Mouse (Mus musculus): Measurements from ENCODE around the gene Zbtb18. TPM values are rescaled to one million over a fixed set of nuclear protein-coding genes. Genes with fewer than 3 reads are reported as not detected.

The Zbtb18 gene
- polyA plus RNA-seq, 1 experiment from 2014 or later, result 1.3 TPM

DNA sequence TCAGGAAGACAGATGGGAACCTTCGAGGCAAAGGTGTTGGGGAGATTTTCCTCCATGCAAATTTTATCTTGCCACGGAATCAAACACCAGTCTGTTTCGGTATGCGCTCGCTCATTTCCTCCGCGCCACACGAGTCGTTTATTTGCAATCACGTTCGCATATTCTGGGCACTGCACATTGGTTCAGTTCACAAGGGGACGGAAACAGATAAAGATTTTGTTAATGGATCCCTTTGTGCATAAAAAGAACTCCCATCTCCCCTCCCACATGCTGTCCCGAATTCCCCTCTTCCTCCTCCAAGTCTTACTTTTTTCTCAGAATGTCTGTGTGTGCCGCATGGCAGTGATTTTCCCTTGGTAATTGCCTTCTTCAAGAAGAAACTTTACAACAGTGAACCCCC, 13.8 kb upstream of the Zbtb18 start:
- H3K4me2 ChIP-seq (ENCODE audit: low read depth, low read length), result no peak overlapping the region
- 85% methylated on average over 14 of the region's 14 CpGs for WGBS
- no peaks in the 10 kb centered on the region for H3K27me3 ChIP-seq (replicated peaks; ENCODE audit: control insufficient read depth, insufficient read depth, low read length)
- no peak overlapping the region for H3K4me3 ChIP-seq (ENCODE audit: low read length)
- no peak for ATAC-seq
- no peaks in the 10 kb centered on the region for H3K9me3 ChIP-seq (ENCODE audit: control insufficient read depth, low read length)
- no peaks in the 10 kb centered on the region for H3K36me3 ChIP-seq (ENCODE audit: control insufficient read depth, insufficient read depth, low read length)
- H3K9ac ChIP-seq (ENCODE audit: low read depth, low read length), result no peak overlapping the region
- no peaks in the 10 kb centered on the region for H3K4me1 ChIP-seq (ENCODE audit: control insufficient read depth, insufficient read depth, low read length)
- no peak overlapping the region for H3K27ac ChIP-seq (ENCODE audit: low read length)

DNA sequence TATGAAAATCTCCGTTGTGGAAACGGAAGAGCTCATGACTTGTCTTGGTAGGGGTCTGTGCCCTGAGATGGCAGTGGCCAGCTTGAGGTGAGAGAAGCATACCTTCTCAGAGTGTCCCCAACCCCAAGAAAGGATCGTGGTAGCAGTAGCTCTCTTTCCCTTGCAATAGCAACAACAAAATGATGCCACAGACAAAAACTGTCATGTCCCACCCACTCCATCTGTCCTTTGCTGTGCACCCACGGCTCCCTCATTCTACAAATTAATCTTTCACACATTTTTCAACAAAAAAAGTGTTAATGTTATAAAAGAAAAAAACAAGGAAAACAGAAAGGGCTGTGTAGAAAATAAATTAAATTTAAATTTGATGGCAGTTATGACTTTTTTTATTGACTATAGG, 13.1 kb upstream of the Zbtb18 start:
- Histone ChIP-seq H3K4me3 (ENCODE audit: low read length) (no peak overlapping the region), H3K27ac (ENCODE audit: low read length) (no peak overlapping the region), H3K27me3 (replicated peaks; ENCODE audit: control insufficient read depth, insufficient read depth, low read length) (no peaks in the 10 kb centered on the region), H3K9ac (ENCODE audit: low read depth, low read length) (no peak overlapping the region), H3K4me2 (ENCODE audit: low read depth, low read length) (no peak overlapping the region), H3K36me3 (ENCODE audit: control insufficient read depth, insufficient read depth, low read length) (no peaks in the 10 kb centered on the region), H3K9me3 (ENCODE audit: control insufficient read depth, low read length) (no peaks in the 10 kb centered on the region), H3K4me1 (ENCODE audit: control insufficient read depth, insufficient read depth, low read length) (no peaks in the 10 kb centered on the region)
- ATAC-seq, result no peak
- WGBS, result 72% methylated on average over 4 of the region's 4 CpGs

DNA sequence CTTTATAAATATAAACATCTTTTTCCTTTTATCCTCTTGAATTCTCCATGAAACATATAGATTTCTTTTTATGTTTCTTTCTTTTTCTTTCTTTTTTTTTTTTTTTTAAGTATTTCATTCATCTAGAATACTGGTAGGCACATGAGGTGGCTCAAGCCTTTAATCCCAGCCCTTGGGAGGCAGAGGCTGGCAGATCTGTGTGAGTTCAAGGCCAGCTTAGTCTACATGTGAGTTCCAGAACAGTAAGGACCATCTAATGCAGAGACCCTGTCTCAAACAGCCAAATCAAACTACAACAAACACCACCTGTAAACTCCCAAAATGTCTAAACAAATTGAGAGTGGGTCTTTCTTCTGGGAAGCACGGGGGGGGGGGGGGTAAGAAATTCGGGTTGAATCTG, 1.7 kb upstream of the Zbtb18 start:
- Histone ChIP-seq H3K36me3 (ENCODE audit: control insufficient read depth, insufficient read depth, low read length) (no peaks in the 10 kb centered on the region), H3K4me1 (ENCODE audit: control insufficient read depth, insufficient read depth, low read length) (peaks cover 3% of the 10 kb centered on the region; the same call in 1 of the 2 replicates), H3K4me2 (ENCODE audit: low read depth, low read length) (peak overlapping the region; percentile 64), H3K9me3 (ENCODE audit: control insufficient read depth, low read length) (no peaks in the 10 kb centered on the region), H3K27ac (ENCODE audit: low read length) (no peak overlapping the region), H3K4me3 (ENCODE audit: low read length) (no peak overlapping the region), H3K9ac (ENCODE audit: low read depth, low read length) (no peak overlapping the region), H3K27me3 (replicated peaks; ENCODE audit: control insufficient read depth, insufficient read depth, low read length) (no peaks in the 10 kb centered on the region)
- 22% methylated on average over 1 of the region's 2 CpGs for WGBS
- ATAC-seq, result no peak

DNA sequence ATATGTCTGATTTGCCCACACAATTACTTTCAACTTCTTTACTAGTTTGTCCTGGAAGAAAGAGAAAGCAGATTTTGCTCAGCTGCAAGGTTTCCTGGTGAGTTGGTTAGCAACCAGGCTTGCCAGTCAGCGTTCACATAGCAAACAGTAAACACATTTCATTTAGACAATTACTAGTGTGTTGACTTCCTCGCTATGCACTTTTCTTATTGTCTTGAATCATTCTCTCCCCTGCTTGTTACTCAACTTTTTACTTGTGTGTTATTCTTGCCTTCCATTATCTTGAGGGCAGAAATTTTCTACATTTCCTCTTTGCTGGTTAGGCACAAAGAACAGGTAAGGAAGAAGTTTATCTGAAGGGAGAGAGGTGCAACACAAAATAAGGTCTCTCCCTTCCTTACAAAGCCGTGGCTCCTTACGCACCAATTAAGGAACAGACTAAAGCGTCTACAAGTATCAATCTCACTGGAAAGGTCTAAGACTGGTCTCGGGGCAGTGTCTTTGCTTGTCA, 1.1 kb upstream of the Zbtb18 start:
- no peaks in the 10 kb centered on the region for H3K9me3 ChIP-seq (ENCODE audit: control insufficient read depth, low read length)
- peak overlapping the region; percentile 76 for H3K4me3 ChIP-seq (ENCODE audit: low read length)
- H3K36me3 ChIP-seq (ENCODE audit: control insufficient read depth, insufficient read depth, low read length), result no peaks in the 10 kb centered on the region
- no peaks in the 10 kb centered on the region for H3K27me3 ChIP-seq (replicated peaks; ENCODE audit: control insufficient read depth, insufficient read depth, low read length)
- peak overlapping the region; percentile 97 for H3K27ac ChIP-seq (ENCODE audit: low read length)
- 0% methylated on average over 6 of the region's 6 CpGs for WGBS
- H3K9ac ChIP-seq (ENCODE audit: low read depth, low read length), result peak overlapping the region; percentile 82
- peak overlapping the region; percentile 64 for H3K4me2 ChIP-seq (ENCODE audit: low read depth, low read length)
- no peak for ATAC-seq
- peaks cover 3% of the 10 kb centered on the region; the same call in 1 of the 2 replicates for H3K4me1 ChIP-seq (ENCODE audit: control insufficient read depth, insufficient read depth, low read length)

DNA sequence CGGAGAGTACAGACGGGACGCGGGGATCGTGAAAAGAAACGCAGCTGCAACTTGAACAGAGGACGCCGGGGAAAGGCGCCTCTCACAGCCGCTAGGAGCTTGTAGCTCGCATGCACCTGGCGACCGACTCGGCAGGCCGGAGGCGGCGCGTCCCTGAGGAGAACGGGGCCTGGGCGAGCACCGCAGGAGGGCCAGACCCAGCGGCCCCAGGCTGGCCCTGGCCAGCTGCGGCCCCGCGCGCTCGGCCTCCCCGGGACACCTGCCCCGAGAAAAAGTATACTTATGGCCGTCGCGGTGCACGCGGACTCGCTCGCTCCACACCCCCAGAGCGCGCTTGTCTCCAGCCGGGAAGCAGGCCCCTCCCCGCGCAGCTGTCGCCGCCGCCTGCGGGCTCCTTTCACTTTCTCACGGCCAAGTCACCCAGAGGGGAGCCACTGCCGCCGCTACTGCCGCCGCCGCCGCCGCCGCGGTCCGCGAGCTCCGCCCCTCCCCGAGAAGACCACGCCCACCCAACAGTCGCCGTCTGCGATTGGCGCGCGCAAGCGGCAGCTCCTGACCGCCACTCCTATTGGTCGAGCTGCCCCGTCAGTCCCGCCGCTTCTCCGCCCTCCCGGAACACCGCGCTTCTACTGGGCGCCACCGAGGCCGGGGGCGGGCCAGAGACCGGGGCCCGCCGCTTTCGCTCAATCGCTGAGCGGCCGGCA, 507 bp upstream of the Zbtb18 start:
- Histone ChIP-seq H3K36me3 (ENCODE audit: control insufficient read depth, insufficient read depth, low read length) (no peaks in the 10 kb centered on the region), H3K4me3 (ENCODE audit: low read length) (peak overlapping the region; percentile 76), H3K4me2 (ENCODE audit: low read depth, low read length) (peak overlapping the region; percentile 64), H3K27me3 (replicated peaks; ENCODE audit: control insufficient read depth, insufficient read depth, low read length) (no peaks in the 10 kb centered on the region), H3K9ac (ENCODE audit: low read depth, low read length) (peak overlapping the region; percentile 82), H3K9me3 (ENCODE audit: control insufficient read depth, low read length) (no peaks in the 10 kb centered on the region), H3K4me1 (ENCODE audit: control insufficient read depth, insufficient read depth, low read length) (peaks cover 3% of the 10 kb centered on the region; the same call in 1 of the 2 replicates), H3K27ac (ENCODE audit: low read length) (peak overlapping the region; percentile 97)
- ATAC-seq, result peak; percentile 99
- WGBS, result under 1% methylated on average over 85 of the region's 87 CpGs

DNA sequence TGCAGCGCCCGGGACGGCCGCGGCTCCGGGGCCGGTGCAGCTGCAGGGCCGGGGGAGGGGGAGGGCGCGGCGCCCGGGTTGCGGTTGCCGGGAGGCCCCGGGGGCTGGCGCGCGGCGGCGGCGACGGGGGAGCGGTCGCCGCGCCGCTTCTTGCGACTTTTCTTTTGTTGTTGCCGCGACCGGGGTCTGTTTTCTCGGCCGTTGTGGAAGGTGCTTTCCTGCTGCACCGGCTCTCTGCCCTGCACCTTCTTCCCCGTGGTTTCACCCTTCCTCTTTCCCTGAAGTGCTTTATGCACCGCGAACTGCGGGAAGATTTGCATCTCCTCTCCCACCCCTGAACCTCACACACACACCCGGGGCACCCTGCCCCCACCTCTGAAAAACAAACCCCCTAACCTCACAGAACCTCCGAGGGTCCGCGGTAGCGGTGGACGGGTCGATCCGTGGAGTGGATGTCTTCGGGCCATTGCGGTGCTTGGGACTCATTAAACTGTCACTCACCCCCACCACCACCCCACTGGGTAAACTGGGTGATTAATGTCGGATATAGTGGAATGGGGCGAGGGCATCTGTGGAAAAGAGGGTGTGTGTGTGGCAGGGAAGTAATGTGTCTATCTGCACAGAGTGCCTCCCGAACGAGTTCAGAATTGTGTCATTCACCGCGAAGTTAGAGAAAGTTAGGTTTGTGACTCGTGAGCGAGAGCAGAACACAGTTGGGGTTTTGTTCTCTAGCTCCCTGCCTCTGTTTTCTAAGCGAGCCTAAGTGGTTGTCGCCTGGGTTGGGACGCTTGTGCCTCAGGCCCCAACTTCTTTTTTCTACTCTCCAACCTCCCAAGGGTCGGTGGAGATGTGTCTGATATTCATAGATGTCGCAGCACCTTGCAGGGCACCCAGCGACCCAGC, 921 bp downstream of the Zbtb18 start:
- Histone ChIP-seq H3K4me2 (ENCODE audit: low read depth, low read length) (peak overlapping the region; percentile 91), H3K4me3 (ENCODE audit: low read length) (peak overlapping the region; percentile 71), H3K36me3 (ENCODE audit: control insufficient read depth, insufficient read depth, low read length) (peaks cover 8% of the 10 kb centered on the region), H3K27ac (ENCODE audit: low read length) (peak overlapping the region; percentile 94), H3K4me1 (ENCODE audit: control insufficient read depth, insufficient read depth, low read length) (peaks cover 6% of the 10 kb centered on the region; the same call in 1 of the 2 replicates), H3K9ac (ENCODE audit: low read depth, low read length) (peak overlapping the region; percentile 90), H3K27me3 (replicated peaks; ENCODE audit: control insufficient read depth, insufficient read depth, low read length) (no peaks in the 10 kb centered on the region), H3K9me3 (ENCODE audit: control insufficient read depth, low read length) (no peaks in the 10 kb centered on the region)
- under 1% methylated on average over 52 of the region's 62 CpGs for WGBS
- no peak for ATAC-seq

DNA sequence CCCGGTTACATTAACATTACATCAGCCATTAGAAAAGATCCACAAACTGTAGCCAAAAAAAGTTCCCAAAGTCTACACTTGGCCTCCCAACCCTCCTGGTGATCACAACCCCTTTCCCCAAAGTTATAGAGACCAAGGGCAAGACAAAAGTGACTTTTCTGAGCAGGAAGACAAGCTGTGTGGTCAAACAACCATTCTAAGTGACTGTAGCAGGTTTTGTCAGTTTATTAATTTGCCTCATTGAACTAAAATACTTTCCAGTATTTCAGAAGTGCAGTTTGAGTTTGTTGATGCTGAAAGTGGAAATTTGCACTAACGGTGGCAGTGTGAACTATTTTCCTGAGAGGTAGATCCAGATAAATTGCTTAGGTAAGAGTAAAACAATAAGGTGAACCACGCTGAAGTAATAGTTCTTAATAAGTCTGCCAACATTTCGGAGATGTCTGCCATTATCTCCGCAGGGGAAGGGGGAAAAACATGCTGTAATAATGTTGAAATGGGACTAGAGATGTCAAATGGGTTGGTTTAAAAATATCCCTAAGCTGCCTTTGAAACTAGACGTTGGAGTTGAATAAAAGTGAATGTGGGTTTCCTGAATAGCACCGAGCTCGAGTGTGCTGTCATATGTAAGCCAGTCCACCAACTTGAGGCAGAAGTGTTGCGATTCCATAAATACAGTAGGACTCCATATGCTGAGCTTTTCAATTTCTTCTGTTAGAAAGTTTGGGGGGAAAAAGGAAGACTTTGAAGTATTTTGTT, 1.8 kb downstream of the Zbtb18 start:
- no peak overlapping the region for H3K27ac ChIP-seq (ENCODE audit: low read length)
- peak overlapping the region; percentile 91 for H3K4me2 ChIP-seq (ENCODE audit: low read depth, low read length)
- H3K27me3 ChIP-seq (replicated peaks; ENCODE audit: control insufficient read depth, insufficient read depth, low read length), result no peaks in the 10 kb centered on the region
- peak overlapping the region; percentile 71 for H3K4me3 ChIP-seq (ENCODE audit: low read length)
- WGBS, result 38% methylated on average over 9 of the region's 9 CpGs
- no peaks in the 10 kb centered on the region for H3K9me3 ChIP-seq (ENCODE audit: control insufficient read depth, low read length)
- H3K9ac ChIP-seq (ENCODE audit: low read depth, low read length), result peak overlapping the region; percentile 90
- peaks cover 12% of the 10 kb centered on the region for H3K36me3 ChIP-seq (ENCODE audit: control insufficient read depth, insufficient read depth, low read length)
- no peak for ATAC-seq
- peaks cover 6% of the 10 kb centered on the region; the same call in 1 of the 2 replicates for H3K4me1 ChIP-seq (ENCODE audit: control insufficient read depth, insufficient read depth, low read length)

DNA sequence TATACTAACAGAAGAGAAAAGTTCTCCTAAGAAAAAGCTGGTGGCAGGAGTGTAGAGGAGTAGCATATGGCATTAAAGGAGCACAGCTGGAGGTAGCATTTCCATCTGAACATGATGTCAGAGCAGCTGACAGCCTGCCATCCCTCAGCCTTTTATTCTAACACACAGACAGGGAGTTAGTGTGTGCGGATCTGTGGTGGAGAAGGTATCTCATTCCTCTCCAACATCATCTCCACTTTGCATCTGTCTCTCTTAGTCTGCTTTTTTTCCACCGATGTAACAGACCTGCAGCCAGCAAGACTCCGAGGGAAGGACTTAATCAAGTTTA, 2.3 kb downstream of the Zbtb18 start:
- Histone ChIP-seq H3K4me3 (ENCODE audit: low read length) (no peak overlapping the region), H3K27me3 (replicated peaks; ENCODE audit: control insufficient read depth, insufficient read depth, low read length) (no peaks in the 10 kb centered on the region), H3K27ac (ENCODE audit: low read length) (no peak overlapping the region), H3K9me3 (ENCODE audit: control insufficient read depth, low read length) (no peaks in the 10 kb centered on the region), H3K9ac (ENCODE audit: low read depth, low read length) (no peak overlapping the region), H3K36me3 (ENCODE audit: control insufficient read depth, insufficient read depth, low read length) (peaks cover 12% of the 10 kb centered on the region), H3K4me1 (ENCODE audit: control insufficient read depth, insufficient read depth, low read length) (peaks cover 6% of the 10 kb centered on the region; the same call in 1 of the 2 replicates), H3K4me2 (ENCODE audit: low read depth, low read length) (no peak overlapping the region)
- no peak for ATAC-seq
- WGBS, result 35% methylated on average over 3 of the region's 3 CpGs

DNA sequence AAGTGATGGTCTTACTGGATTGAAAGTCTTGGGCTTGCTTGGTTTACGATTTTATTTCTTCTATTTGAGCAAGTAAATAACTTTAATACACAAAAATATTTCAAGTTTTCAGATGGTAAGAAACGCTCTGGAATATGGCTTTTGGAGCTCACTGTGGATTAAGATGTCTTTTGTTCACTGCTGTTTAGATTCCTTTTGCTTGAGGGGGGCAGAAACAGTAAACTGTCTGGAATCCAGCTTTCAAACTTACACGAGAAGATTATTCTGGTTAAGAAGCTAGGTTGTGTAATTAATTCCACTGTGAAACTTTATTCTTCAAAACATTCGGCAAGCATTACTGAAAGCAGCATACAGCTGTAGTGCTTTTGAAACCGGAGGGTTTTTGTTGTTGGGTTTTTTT, 2.8 kb downstream of the Zbtb18 start:
- no peak overlapping the region for H3K27ac ChIP-seq (ENCODE audit: low read length)

More for the DNA sequence above, 2.8 kb downstream of the Zbtb18 start:
- Histone ChIP-seq H3K4me2 (ENCODE audit: low read depth, low read length) (no peak overlapping the region), H3K9me3 (ENCODE audit: control insufficient read depth, low read length) (no peaks in the 10 kb centered on the region), H3K27me3 (replicated peaks; ENCODE audit: control insufficient read depth, insufficient read depth, low read length) (no peaks in the 10 kb centered on the region), H3K9ac (ENCODE audit: low read depth, low read length) (no peak overlapping the region), H3K36me3 (ENCODE audit: control insufficient read depth, insufficient read depth, low read length) (peaks cover 12% of the 10 kb centered on the region), H3K4me1 (ENCODE audit: control insufficient read depth, insufficient read depth, low read length) (peaks cover 6% of the 10 kb centered on the region; the same call in 1 of the 2 replicates), H3K4me3 (ENCODE audit: low read length) (no peak overlapping the region)
- no peak for ATAC-seq
- 49% methylated on average over 5 of the region's 5 CpGs for WGBS

Data from intestine, embryonic 16.5 days (tissue).